ENCODE assay signal across 17 mouse cellular contexts in the genomic region with DNA sequence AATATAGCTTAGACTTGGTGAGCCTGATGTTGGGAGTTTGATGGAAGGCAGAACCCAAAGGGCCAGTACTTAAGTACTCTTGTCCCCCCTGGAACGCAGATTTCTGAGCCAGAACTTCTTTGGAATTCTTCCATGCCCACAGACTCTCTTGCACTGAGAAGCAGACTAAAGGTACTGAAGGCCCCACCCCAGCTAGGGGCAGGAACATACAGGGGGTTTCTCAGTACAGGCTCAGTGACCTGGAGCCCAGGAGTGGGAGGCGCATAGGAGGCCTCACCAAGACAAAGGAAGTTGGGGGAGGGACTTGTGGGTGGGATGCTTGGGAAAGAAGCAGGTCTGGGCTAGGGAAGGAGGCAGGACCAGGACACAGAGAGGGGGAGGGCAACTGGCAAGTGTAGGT. TPM values are rescaled to one million over a fixed set of nuclear protein-coding genes. Genes with fewer than 3 reads are reported as not detected.
A peak's percentile ranks its signal among the peaks of the same experiment; 100 is the strongest.
DNase-seq lines count a peak whose midpoint lies in the region; ATAC-seq and TF ChIP-seq lines count a peak whose summit lies in the region.
"Had no signal": no experiment of that assay in that cellular context is flagged by ENCODE, and none has a peak within 500 bp of the region (broad histone marks: within the 10 kb centered on the region; RNA-seq: fewer than 3 reads in every experiment).

No protein-coding gene starts in this region.

- DNase-seq in kidney, postnatal 36 days = no peak
- peak; percentile 43 for DNase-seq in ZHBTc4 (ENCODE audit: low read depth, low spot score)
- DNase-seq in lung, postnatal 0 days (ENCODE audit: low spot score) = peak; percentile 72
- no peak for DNase-seq in embryo, embryonic 9.5 days (ENCODE audit: extremely low spot score)
- no peak for DNase-seq in right cerebral cortex, adult 2 months (ENCODE audit: low spot score in 2 of 2)
- DNase-seq: cerebellum, adult 9-11 months; gastrocnemius, postnatal 25 days; heart, postnatal 36 days; kidney, postnatal 14 days; layer of hippocampus, adult 9-11 months; retina, postnatal 1 day had no signal

- peak; percentile 62 for ATAC-seq in kidney, embryonic 15.5 days (replicated peaks; ENCODE audit: low FRiP score)
- no peak for ATAC-seq in embryonic facial prominence, embryonic 12.5 days (ENCODE audit: insufficient number of reproducible peaks, insufficient read depth, low FRiP score, low TSS enrichment)
- peak; percentile 83 for ATAC-seq in lung, postnatal 0 days
- ATAC-seq: forebrain, embryonic 14.5 days had no signal

- no peak overlapping the region for H3K4me2 ChIP-seq in kidney, embryonic 15.5 days
- no peak overlapping the region for H3K4me2 ChIP-seq in embryonic facial prominence, embryonic 12.5 days (replicated peaks)
- H3K4me2 ChIP-seq in lung, postnatal 0 days (replicated peaks; ENCODE audit: low read depth, low read length) = no peak overlapping the region
- H3K4me2 ChIP-seq: midbrain, embryonic 12.5 days had no signal

- peak overlapping the region; percentile 41; the same call in 1 of the 2 replicates for H3K27ac ChIP-seq in kidney, embryonic 15.5 days
- peak overlapping the region; percentile 17; the same call in 1 of the 2 replicates for H3K27ac ChIP-seq in embryonic facial prominence, embryonic 12.5 days
- H3K27ac ChIP-seq in lung, postnatal 0 days (ENCODE audit: low read length) = peak overlapping the region; percentile 68
- H3K27ac ChIP-seq: midbrain, embryonic 12.5 days had no signal

- H3K4me3 ChIP-seq in kidney, embryonic 15.5 days (replicated peaks) = no peak overlapping the region
- H3K4me3 ChIP-seq in embryonic facial prominence, embryonic 12.5 days = no peak overlapping the region
- H3K4me3 ChIP-seq in lung, postnatal 0 days (ENCODE audit: low read depth, low read length) = no peak overlapping the region
- H3K4me3 ChIP-seq: midbrain, embryonic 12.5 days; myocyte had no signal

- 46% methylated on average over 2 of the region's 2 CpGs for WGBS in kidney, embryonic 15.5 days
- WGBS in embryonic facial prominence, embryonic 12.5 days = 51% methylated on average over 2 of the region's 2 CpGs
- WGBS in lung, postnatal 0 days = 52% methylated on average over 2 of the region's 2 CpGs

- no peaks in the 10 kb centered on the region for H3K9me3 ChIP-seq in kidney, embryonic 15.5 days (replicated peaks)
- H3K9me3 ChIP-seq in embryonic facial prominence, embryonic 12.5 days = no peaks in the 10 kb centered on the region
- no peaks in the 10 kb centered on the region for H3K9me3 ChIP-seq in lung, postnatal 0 days (ENCODE audit: low read length)
- H3K9me3 ChIP-seq: midbrain, embryonic 12.5 days had no signal

- no peaks in the 10 kb centered on the region for H3K27me3 ChIP-seq in kidney, embryonic 15.5 days
- H3K27me3 ChIP-seq in embryonic facial prominence, embryonic 12.5 days = no peaks in the 10 kb centered on the region
- H3K27me3 ChIP-seq in lung, postnatal 0 days (replicated peaks; ENCODE audit: insufficient read depth, low read length) = no peaks in the 10 kb centered on the region
- H3K27me3 ChIP-seq: midbrain, embryonic 12.5 days had no signal

- H3K4me1 ChIP-seq in kidney, embryonic 15.5 days = peaks cover 19% of the 10 kb centered on the region
- H3K4me1 ChIP-seq in embryonic facial prominence, embryonic 12.5 days = peaks cover 3% of the 10 kb centered on the region; the same call in 1 of the 2 replicates
- H3K4me1 ChIP-seq in lung, postnatal 0 days (ENCODE audit: insufficient read depth, low read depth, low read length) = no peaks in the 10 kb centered on the region; the same call in 1 of the 2 replicates

- H3K9ac ChIP-seq in kidney, embryonic 15.5 days = no peak overlapping the region
- H3K9ac ChIP-seq in embryonic facial prominence, embryonic 12.5 days = no peak overlapping the region
- no peak overlapping the region for H3K9ac ChIP-seq in lung, postnatal 0 days (replicated peaks; ENCODE audit: low read depth)
- H3K9ac ChIP-seq: midbrain, embryonic 12.5 days had no signal

- no peak for TF ChIP-seq CTCF in lung, postnatal 0 days (IDR thresholded peaks at IDR 0.05)

- peaks cover 33% of the 10 kb centered on the region for H3K36me3 ChIP-seq in kidney, embryonic 15.5 days
- peaks cover 29% of the 10 kb centered on the region; the same call in 1 of the 2 replicates for H3K36me3 ChIP-seq in embryonic facial prominence, embryonic 12.5 days
- H3K36me3 ChIP-seq in lung, postnatal 0 days (ENCODE audit: insufficient read depth, low read length) = peaks cover 4% of the 10 kb centered on the region; the same call in 1 of the 2 replicates

- TF ChIP-seq EP300 in lung, postnatal 0 days (IDR thresholded peaks at IDR 0.05) = peak; percentile 78

RNA-seq across cellular contexts. Expression of a gene that starts 15.5 kb away (rescaled TPM):
- polyA plus RNA-seq in kidney, embryonic 15.5 days (2015; fragmentation: Nextera tagmentation; extraction: Ambion mirVana) = 0.05 and 0.13 TPM in 2 replicates
- polyA plus RNA-seq in embryonic facial prominence, embryonic 12.5 days (2016; fragmentation: Nextera tagmentation; extraction: Ambion mirVana) = 0.24 and 0.33 TPM in 2 replicates
- polyA plus RNA-seq in lung, postnatal 0 days (2015; fragmentation: Nextera tagmentation; extraction: Ambion mirVana) = 8.3 and 8.5 TPM in 2 replicates

RNA-seq across cellular contexts. Expression of a gene that starts 55.5 kb away (rescaled TPM):
- 0.22 and 0.29 TPM in 2 replicates for polyA plus RNA-seq in kidney, embryonic 15.5 days (2015; fragmentation: Nextera tagmentation; extraction: Ambion mirVana)
- polyA plus RNA-seq in embryonic facial prominence, embryonic 12.5 days (2016; fragmentation: Nextera tagmentation; extraction: Ambion mirVana) = 0.95 and 0.99 TPM in 2 replicates
- polyA plus RNA-seq in lung, postnatal 0 days (2015; fragmentation: Nextera tagmentation; extraction: Ambion mirVana) = 0.06 TPM in 1 of 2 replicates, not detected in the other
- polyA plus RNA-seq: liver, embryonic 16.5 days had no signal

RNA-seq across cellular contexts. Expression of a gene that starts 56.1 kb away (rescaled TPM):
- polyA plus RNA-seq in kidney, embryonic 15.5 days (2015; fragmentation: Nextera tagmentation; extraction: Ambion mirVana) = 13.5 and 16.4 TPM in 2 replicates
- polyA plus RNA-seq in embryonic facial prominence, embryonic 12.5 days (2016; fragmentation: Nextera tagmentation; extraction: Ambion mirVana) = 16.7 and 23.2 TPM in 2 replicates
- polyA plus RNA-seq in lung, postnatal 0 days (2015; fragmentation: Nextera tagmentation; extraction: Ambion mirVana) = 9.2 and 11.5 TPM in 2 replicates

RNA-seq across cellular contexts. Expression of a gene that starts 56.2 kb away (rescaled TPM):
- 200 and 216 TPM in 2 replicates for polyA plus RNA-seq in kidney, embryonic 15.5 days (2015; fragmentation: Nextera tagmentation; extraction: Ambion mirVana)
- polyA plus RNA-seq in embryonic facial prominence, embryonic 12.5 days (2016; fragmentation: Nextera tagmentation; extraction: Ambion mirVana) = 194 and 202 TPM in 2 replicates
- polyA plus RNA-seq in lung, postnatal 0 days (2015; fragmentation: Nextera tagmentation; extraction: Ambion mirVana) = 156 and 166 TPM in 2 replicates

Comparison
In these comparisons a context has a peak if more than half of its experiments do, and no peak if none do; other contexts are left out.
1. H3K27ac ChIP-seq: peak in every context shown above with its lines; median percentile 68 in lung, postnatal 0 days; 41 in kidney, embryonic 15.5 days; 17 in embryonic facial prominence, embryonic 12.5 days.
2. DNase-seq: peak in ZHBTc4 (single experiment) and lung, postnatal 0 days (single experiment); none in kidney, postnatal 36 days (0 of 2), embryo, embryonic 9.5 days (single experiment) and right cerebral cortex, adult 2 months (0 of 2).